Mouse (Mus musculus) heart, adult 18-20 months (tissue): ENCODE results near the gene Alg2. TPM values are rescaled to one million over a fixed set of nuclear protein-coding genes. Genes with fewer than 3 reads are reported as not detected.

ENCODE experiments used
- DNase-seq, 2 experiments: peaks; one replicate each; pipeline ENCODE4 v3.0.0; 2021 to 2022; ENCODE audit warnings: mixed read lengths in 1 of 2
- total RNA-seq, 2 experiments: library from RNA; stranded (reverse); gene quantifications; 2 replicates each; pipeline ENCODE4 v1.2.3; 2021

Alg2 gene
- total RNA-seq, 2 experiments from 2014 or later, result 5.0 to 5.3 TPM

- no peak for DNase-seq
These were observed 24.3 kb downstream of the Alg2 start for GRCm38 (mm10) chr4:47449586-47450522.

GRCm38 (mm10) chr4:47449116-47449515 lies 25.0 kb downstream of the Alg2 start:
- DNase-seq, result no peak

GRCm38 (mm10) chr4:47448526-47448925 lies 25.6 kb downstream of the Alg2 start:
- no peak for DNase-seq

- no peak for DNase-seq
These were observed 33.2 kb downstream of the Alg2 start for GRCm38 (mm10) chr4:47440951-47441350.

- no peak for DNase-seq
These were observed 35.2 kb downstream of the Alg2 start for GRCm38 (mm10) chr4:47438956-47439355.

- DNase-seq, result peak; percentile 80 to 90
These were observed 36.5 kb downstream of the Alg2 start for GRCm38 (mm10) chr4:47437365-47438340.

- no peak for DNase-seq
These were observed 38.4 kb downstream of the Alg2 start for GRCm38 (mm10) chr4:47435566-47436360.

- DNase-seq, result no peak
These were observed 39.0 kb downstream of the Alg2 start for GRCm38 (mm10) chr4:47435131-47435530.

GRCm38 (mm10) chr4:47432766-47433165 lies 41.4 kb downstream of the Alg2 start:
- DNase-seq, result no peak

- no peak for DNase-seq
These were observed 43.1 kb downstream of the Alg2 start for GRCm38 (mm10) chr4:47431081-47431480.

- no peak for DNase-seq
These were observed 43.6 kb downstream of the Alg2 start for GRCm38 (mm10) chr4:47430557-47430956.

- DNase-seq, result no peak
These were observed 46.5 kb downstream of the Alg2 start for GRCm38 (mm10) chr4:47427606-47428005.

GRCm38 (mm10) chr4:47425247-47425830 lies 48.8 kb downstream of the Alg2 start:
- DNase-seq, result no peak

GRCm38 (mm10) chr4:47424376-47424775 lies 49.8 kb downstream of the Alg2 start:
- DNase-seq, result no peak

GRCm38 (mm10) chr4:47422946-47423345 lies 51.2 kb downstream of the Alg2 start:
- DNase-seq, result no peak

- DNase-seq, result no peak
These were observed 51.9 kb downstream of the Alg2 start for GRCm38 (mm10) chr4:47422194-47422593.

- DNase-seq, result no peak
These were observed 53.9 kb downstream of the Alg2 start for GRCm38 (mm10) chr4:47420191-47420590.

- peak in 1 of 2 experiments; percentile 35 for DNase-seq
These were observed 54.7 kb downstream of the Alg2 start for GRCm38 (mm10) chr4:47419268-47419973.

GRCm38 (mm10) chr4:47417871-47418270 lies 56.3 kb downstream of the Alg2 start:
- no peak for DNase-seq
